Mouse (Mus musculus) hindbrain, embryonic 11.5 days (tissue): ENCODE results near the gene Diaph3. TPM values are rescaled to one million over a fixed set of nuclear protein-coding genes. Genes with fewer than 3 reads are reported as not detected.
A peak's percentile ranks its signal among the peaks of the same experiment; 100 is the strongest.

Source experiments
- ATAC-seq: fragments of 200-750 bp; cut with Nextera tagmentation; 2 replicates; pipeline ENCODE4 v1.8.0; 2017; ENCODE audit warnings: mild to moderate bottlenecking, moderate TSS enrichment, moderate library complexity; ENCODE audit not compliant: low FRiP score
- DNase-seq: peaks from one replicate; pipeline ENCODE4 v3.0.0-alpha.2; 2015; ENCODE audit warnings: low spot score
- H3K27ac ChIP-seq: fragments of 300-500 bp; sonication (generic); 2 replicates; pipeline ENCODE4 v1.5.1; 2014; ENCODE audit warnings: mild to moderate bottlenecking, low read depth, low read length
- H3K27me3 ChIP-seq: fragments of 300-500 bp; sonication (generic); 2 replicates; pipeline ENCODE4 v1.6.1; 2014; ENCODE audit warnings: mild to moderate bottlenecking, low read length, moderate library complexity, mixed read lengths; ENCODE audit not compliant: control insufficient read depth, insufficient read depth
- H3K36me3 ChIP-seq: fragments of 300-500 bp; sonication (generic); 2 replicates; pipeline ENCODE4 v1.6.1; 2014; ENCODE audit warnings: mild to moderate bottlenecking, low read length, moderate library complexity, mixed read lengths; ENCODE audit not compliant: control insufficient read depth, insufficient read depth
- H3K4me1 ChIP-seq: fragments of 300-500 bp; sonication (generic); replicated peaks from 2 replicates; pipeline ENCODE4 v1.6.1; 2014; ENCODE audit warnings: low read length, mixed read lengths; ENCODE audit not compliant: control insufficient read depth, insufficient read depth
- H3K4me2 ChIP-seq: fragments of 300-500 bp; sonication (generic); replicated peaks from 2 replicates; pipeline ENCODE4 v1.6.1; 2014; ENCODE audit warnings: mild to moderate bottlenecking, low read depth, low read length
- H3K4me3 ChIP-seq: fragments of 300-500 bp; sonication (generic); 2 replicates; pipeline ENCODE4 v1.5.1; 2014; ENCODE audit warnings: low read depth, low read length
- H3K9ac ChIP-seq: fragments of 300-500 bp; sonication (generic); 2 replicates; pipeline ENCODE4 v1.6.1; 2014; ENCODE audit warnings: low read depth, low read length
- H3K9me3 ChIP-seq: fragments of 300-500 bp; sonication (generic); 2 replicates; pipeline ENCODE4 v1.6.1; 2016; ENCODE audit warnings: low read length; ENCODE audit not compliant: control insufficient read depth
- WGBS: fragments of 180-500 bp; shearing (Covaris S2); extraction: QIAGEN DNeasy Blood & Tissue Kit; methylation state at CpG from one replicate; pipeline ENCODE4 v1.1.7; 2014; 5-methylcytosine and 5-hydroxymethylcytosine counted together
- polyA plus RNA-seq: library from polyadenylated mRNA; unstranded; fragments of >200 nt; fragmentation: Nextera tagmentation; extraction: Ambion mirVana; gene quantifications from 2 replicates; pipeline ENCODE4 v1.2.1, GENCODE M21; 2014

Diaph3 gene
- polyA plus RNA-seq, 1 experiment from 2014 or later = 20.3 TPM

DNA sequence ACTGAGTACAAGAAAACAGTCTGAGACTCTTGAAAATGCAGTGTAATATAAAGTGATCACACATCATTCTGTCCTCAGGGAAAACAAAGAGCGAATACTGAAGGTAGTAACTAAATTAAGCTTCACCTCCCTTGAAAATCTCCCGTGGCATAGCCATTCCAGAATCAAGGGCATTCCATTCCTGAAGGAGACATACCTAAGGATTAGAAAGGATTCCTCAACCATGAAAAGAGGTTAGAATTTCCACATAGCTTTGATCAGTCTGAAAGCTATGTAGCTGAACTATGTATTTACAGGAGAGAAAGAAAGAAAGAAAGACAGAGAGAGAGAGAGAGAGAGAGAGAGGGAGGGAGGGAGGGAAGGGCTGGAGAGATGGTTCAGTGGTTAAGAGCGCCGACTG lies 210.3 kb downstream of the Diaph3 start:
- Histone ChIP-seq H3K9ac (no peak overlapping the region), H3K36me3 (no peaks in the 10 kb centered on the region), H3K27ac (no peak overlapping the region), H3K4me2 (no peak overlapping the region), H3K9me3 (no peaks in the 10 kb centered on the region), H3K27me3 (no peaks in the 10 kb centered on the region), H3K4me1 (no peaks in the 10 kb centered on the region), H3K4me3 (no peak overlapping the region)
- DNase-seq = no peak
- ATAC-seq = no peak
- WGBS = 92% methylated on average over 4 of the region's 4 CpGs

DNA sequence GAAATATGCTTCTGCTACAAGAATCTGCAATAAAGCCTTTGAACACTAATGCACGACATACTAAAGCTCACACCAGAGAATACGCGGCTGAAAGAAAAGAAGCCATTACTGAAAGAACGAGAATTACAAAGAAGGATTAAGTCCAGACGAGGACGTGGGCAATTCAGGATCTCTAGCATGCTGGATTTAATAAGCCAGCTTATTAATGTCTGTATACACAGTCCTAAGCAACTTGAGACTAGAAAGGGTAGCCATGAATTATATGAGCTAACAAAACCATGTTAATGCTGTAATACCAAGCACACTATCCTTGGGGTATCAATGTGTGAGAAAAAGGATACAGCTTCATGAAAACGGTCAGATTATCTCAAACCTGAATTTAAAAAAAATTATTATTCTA lies 214.2 kb downstream of the Diaph3 start:
- Histone ChIP-seq H3K36me3 (no peaks in the 10 kb centered on the region), H3K4me3 (no peak overlapping the region), H3K9ac (no peak overlapping the region), H3K4me1 (no peaks in the 10 kb centered on the region), H3K9me3 (no peaks in the 10 kb centered on the region), H3K27ac (no peak overlapping the region), H3K27me3 (no peaks in the 10 kb centered on the region), H3K4me2 (no peak overlapping the region)
- WGBS = 90% methylated on average over 7 of the region's 7 CpGs
- ATAC-seq (no peak), DNase-seq (no peak)

DNA sequence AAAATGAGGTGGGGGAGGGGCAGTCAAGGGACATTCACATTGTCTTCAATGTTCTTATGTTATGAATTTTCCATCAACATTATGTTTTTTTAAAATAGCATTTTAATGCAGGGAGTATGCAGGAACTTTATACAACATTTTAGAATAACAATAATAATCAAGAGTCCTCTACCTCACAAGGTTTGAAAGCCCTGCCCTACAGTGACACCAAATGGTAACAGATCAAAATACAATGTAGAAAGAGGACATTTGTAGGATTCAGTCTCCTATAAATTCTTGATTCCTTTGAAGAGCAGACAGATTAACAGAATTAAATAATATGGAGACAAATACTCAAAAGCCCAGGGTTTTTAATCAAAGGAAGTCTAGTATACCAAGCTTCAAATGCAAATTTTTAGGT lies 242.1 kb downstream of the Diaph3 start:
- H3K27me3 ChIP-seq = no peaks in the 10 kb centered on the region
- no peaks in the 10 kb centered on the region for H3K9me3 ChIP-seq
- no peak overlapping the region for H3K4me2 ChIP-seq
- H3K27ac ChIP-seq = no peak overlapping the region
- no peak for DNase-seq
- no peaks in the 10 kb centered on the region for H3K4me1 ChIP-seq
- H3K36me3 ChIP-seq = no peaks in the 10 kb centered on the region
- ATAC-seq = no peak
- H3K9ac ChIP-seq = no peak overlapping the region
- H3K4me3 ChIP-seq = no peak overlapping the region

DNA sequence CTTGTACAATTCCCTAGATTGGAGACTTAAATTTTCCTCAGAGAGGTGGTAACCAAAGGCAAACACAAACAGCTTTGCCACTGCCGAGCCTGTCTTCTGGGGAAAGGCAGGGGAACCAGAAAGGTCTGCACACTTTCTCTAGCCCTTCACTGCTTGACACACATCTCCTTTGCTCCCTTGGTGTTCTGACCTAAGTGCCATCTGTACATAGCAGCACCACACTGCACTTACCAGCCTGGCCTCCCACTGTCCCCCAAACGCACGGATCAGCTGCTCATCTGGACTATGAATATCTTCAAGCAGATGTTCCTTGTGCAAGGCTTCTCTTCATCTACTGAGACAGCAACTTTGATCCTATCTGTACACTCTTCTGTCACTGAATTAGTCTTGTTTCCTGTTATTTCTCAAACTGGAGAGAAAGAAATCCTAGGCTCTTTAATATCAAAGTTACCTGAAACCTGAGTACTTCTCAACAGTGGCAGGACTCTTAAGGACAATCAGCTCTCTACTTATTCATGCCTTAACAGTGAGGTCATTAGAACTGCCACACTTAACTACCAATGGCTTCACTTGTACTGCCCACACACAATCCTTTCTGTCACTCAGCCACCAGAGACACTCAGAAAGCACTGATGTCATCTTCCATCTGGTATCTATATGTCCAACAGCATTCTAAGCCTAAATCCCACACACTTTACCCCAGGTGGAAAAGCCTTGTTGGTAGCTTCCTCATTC lies 251.8 kb downstream of the Diaph3 start:
- Histone ChIP-seq H3K4me3 (no peak overlapping the region), H3K27me3 (no peaks in the 10 kb centered on the region), H3K36me3 (no peaks in the 10 kb centered on the region), H3K9ac (no peak overlapping the region), H3K4me2 (no peak overlapping the region), H3K9me3 (no peaks in the 10 kb centered on the region), H3K27ac (no peak overlapping the region), H3K4me1 (no peaks in the 10 kb centered on the region)
- no peak for DNase-seq
- ATAC-seq = no peak
- WGBS = 79% methylated on average over 3 of the region's 3 CpGs

- H3K9ac ChIP-seq = no peak overlapping the region
- no peaks in the 10 kb centered on the region for H3K36me3 ChIP-seq
- no peak overlapping the region for H3K27ac ChIP-seq
- WGBS = 89% methylated on average over 5 of the region's 5 CpGs
- H3K4me1 ChIP-seq = no peaks in the 10 kb centered on the region
- ATAC-seq (no peak), DNase-seq (no peak)
- no peaks in the 10 kb centered on the region for H3K27me3 ChIP-seq
- H3K4me3 ChIP-seq = no peak overlapping the region
- H3K9me3 ChIP-seq = no peaks in the 10 kb centered on the region
- no peak overlapping the region for H3K4me2 ChIP-seq
Measured at GRCm38 (mm10) chr14:86885417-86886098, 255.5 kb downstream of the Diaph3 start.

DNA sequence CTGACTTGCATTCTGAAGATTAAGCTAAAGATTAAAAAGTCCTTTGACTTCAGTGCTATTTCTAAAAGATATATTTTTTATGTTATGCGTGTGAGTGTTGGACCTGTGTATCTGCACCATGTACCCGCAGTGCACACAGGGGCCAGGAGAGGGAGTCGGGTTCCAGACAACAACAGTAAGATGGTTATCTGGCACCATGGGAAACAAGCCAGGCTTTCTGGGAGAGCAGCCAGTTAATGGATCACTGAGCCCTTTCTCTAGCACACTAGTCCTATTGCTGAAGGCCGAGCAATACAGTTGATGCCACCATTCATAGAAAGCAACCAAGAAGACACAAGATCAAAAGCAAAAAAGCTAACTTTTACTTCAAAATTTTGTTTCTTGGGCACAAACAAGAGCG lies 271.5 kb downstream of the Diaph3 start:
- no peaks in the 10 kb centered on the region for H3K9me3 ChIP-seq
- H3K4me2 ChIP-seq = no peak overlapping the region
- H3K9ac ChIP-seq = no peak overlapping the region
- no peaks in the 10 kb centered on the region for H3K27me3 ChIP-seq
- no peaks in the 10 kb centered on the region for H3K4me1 ChIP-seq
- H3K27ac ChIP-seq = no peak overlapping the region
- ATAC-seq (no peak), DNase-seq (peak; percentile 30)
- H3K36me3 ChIP-seq = no peaks in the 10 kb centered on the region
- WGBS = 92% methylated on average over 5 of the region's 5 CpGs
- H3K4me3 ChIP-seq = no peak overlapping the region

DNA sequence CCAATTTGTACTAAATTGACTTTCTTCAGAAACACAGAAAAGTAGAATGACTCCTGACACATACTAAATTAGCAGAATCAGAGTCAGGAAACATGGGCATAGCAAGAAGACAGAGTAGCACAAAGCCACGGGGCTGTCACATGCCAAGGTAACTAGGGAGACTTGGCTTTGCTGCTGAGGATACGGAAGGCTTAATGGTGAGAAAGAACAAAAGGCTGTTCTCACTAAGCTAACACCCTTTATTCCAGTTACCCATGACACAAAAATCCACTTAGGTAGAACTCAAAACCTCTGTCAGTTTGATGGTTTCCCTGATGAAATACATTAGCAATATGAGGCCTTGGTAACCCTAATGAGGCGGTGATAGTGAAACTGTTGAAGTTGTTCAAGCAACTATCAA lies 273.9 kb downstream of the Diaph3 start:
- no peak for ATAC-seq
- WGBS = 62% methylated on average over 3 of the region's 3 CpGs
- H3K27ac ChIP-seq = no peak overlapping the region
- H3K9me3 ChIP-seq = no peaks in the 10 kb centered on the region
- DNase-seq = peak; percentile 7
- no peak overlapping the region for H3K9ac ChIP-seq
- no peak overlapping the region for H3K4me3 ChIP-seq
- no peaks in the 10 kb centered on the region for H3K4me1 ChIP-seq
- H3K4me2 ChIP-seq = no peak overlapping the region
- no peaks in the 10 kb centered on the region for H3K27me3 ChIP-seq
- H3K36me3 ChIP-seq = no peaks in the 10 kb centered on the region

- Histone ChIP-seq H3K27ac (no peak overlapping the region), H3K4me3 (no peak overlapping the region), H3K9ac (no peak overlapping the region), H3K4me2 (no peak overlapping the region), H3K27me3 (no peaks in the 10 kb centered on the region), H3K36me3 (no peaks in the 10 kb centered on the region), H3K9me3 (no peaks in the 10 kb centered on the region), H3K4me1 (no peaks in the 10 kb centered on the region)
- 86% methylated on average over 3 of the region's 3 CpGs for WGBS
- DNase-seq (no peak), ATAC-seq (no peak)
Measured at GRCm38 (mm10) chr14:86864053-86864452, 277.0 kb downstream of the Diaph3 start.

DNA sequence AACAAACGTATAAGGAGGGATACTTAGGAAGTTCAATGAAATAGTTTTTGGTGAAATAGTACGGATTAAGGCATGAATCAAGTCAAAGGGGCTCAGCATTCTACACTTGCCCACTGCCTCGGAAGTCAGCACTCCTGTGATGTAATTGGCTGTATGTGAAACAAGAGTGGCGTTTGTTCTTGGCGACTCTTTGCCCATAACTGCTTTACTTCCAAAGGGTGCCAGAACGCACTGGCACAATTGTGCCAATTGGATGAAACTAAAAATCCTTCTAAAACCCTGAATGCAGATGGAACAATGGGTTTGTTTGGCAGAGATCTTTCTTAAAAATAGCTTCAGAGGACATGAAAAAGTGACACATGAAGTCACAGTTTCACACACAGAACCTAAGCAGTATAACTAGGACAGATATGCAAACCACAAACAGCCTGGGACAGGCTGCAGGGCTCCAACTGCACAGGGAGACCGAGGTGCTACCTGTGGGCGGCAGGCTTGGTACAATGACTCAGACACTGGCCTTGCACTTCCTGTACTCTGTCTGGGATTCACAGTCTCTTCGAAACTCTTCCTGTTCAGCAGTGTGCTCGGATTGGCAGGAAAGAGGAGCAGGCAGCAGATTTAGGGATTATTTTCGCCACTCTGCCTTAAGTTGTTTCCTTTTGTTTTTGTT lies 279.6 kb downstream of the Diaph3 start:
- Histone ChIP-seq H3K27me3 (no peaks in the 10 kb centered on the region), H3K4me2 (no peak overlapping the region), H3K9ac (no peak overlapping the region), H3K4me3 (no peak overlapping the region), H3K27ac (no peak overlapping the region), H3K4me1 (no peaks in the 10 kb centered on the region), H3K36me3 (no peaks in the 10 kb centered on the region), H3K9me3 (no peaks in the 10 kb centered on the region)
- DNase-seq (no peak), ATAC-seq (no peak)
- WGBS = 86% methylated on average over 11 of the region's 11 CpGs
